Mouse (Mus musculus): ENCODE results near the gene Slc30a10.

Slc30a10 gene

DNA sequence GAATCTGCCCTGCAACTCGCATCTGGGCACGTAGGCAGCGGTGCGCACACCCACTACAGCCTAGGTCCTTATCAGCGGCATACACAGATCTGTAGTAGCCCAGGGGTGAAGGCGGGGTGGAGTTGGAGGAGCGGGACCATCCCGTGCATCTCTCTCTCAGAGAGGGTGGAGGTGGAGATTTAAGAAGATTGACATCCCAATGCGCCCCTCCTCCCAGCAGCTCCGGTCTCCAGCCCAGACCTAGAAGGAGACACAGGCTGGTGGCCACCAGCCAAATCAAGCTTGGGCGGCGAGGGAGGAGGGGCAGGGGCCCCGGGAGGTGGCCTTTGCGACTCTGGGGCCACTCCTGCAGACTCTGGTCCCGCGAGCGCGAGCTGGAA, at the start of gene Slc30a10:
Gene Slc30a10, plus strand, starts transcription at position 274 of the 380 bp plus-strand sequence.
- DNase-seq = peak; percentile 6

DNA sequence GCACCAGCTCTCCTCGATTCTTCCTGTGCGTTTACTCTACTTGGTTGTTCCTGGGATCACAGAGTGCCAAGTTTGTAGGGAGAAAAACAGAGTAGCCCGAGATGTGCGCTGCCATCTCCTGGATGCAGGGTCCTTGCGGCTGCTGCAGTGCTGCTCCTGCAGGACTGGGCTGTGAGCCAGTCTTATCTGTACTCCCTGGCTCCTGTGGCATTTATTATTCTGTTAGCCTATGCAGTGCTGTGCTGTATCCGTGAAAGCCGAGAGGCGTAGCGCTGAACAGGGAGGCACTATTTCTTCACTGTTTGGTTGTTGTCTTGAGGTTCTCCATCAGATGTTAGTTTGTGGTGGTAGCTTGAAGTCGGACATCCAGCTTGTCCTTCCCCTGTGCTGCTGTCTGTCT, 48.7 kb upstream of the Slc30a10 start:
- DNase-seq = no peak

DNA sequence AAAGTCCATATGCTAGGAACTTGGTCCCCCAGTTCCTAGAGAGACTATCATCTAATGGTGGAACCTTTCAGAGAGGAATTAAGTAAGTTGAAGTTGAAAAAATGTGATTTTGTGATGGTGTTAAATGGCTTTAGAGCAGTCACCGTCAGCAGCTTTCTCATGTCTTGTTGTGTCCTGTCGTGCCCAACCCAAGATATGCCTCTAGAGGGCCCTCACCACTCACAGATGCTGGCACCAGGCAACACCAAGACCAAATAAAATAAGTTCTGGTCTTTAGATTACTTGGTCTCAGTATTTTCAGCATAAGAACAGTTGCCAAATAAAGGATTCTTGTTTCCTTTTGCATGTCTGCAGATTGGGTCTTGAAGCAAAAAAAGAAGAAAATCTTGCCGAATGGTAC, 44.8 kb upstream of the Slc30a10 start:
- no peak for DNase-seq

DNA sequence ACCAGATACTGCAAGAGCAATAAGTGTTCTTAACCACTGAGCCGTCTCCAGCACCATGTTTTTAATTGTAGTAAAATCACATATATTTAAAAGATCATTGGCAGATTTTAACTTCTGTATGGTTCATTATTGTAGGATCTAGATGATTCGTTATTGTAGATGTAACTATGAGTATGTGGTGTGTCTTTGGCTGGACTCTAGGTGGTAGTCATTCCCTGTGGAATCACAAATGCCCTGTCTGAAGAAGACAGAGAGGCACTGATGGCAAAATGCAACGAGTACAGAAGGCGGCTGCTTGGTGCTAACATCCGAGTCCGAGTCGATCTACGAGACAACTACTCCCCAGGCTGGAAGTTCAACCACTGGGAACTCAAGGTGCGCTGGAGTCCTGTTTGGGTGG, 36.6 kb upstream of the Slc30a10 start:
- no peak for DNase-seq

- no peak for DNase-seq
Observed at GRCm38 (mm10) chr1:185419805-185420204, 34.8 kb upstream of the Slc30a10 start.

GRCm38 (mm10) chr1:185420776-185421175, 33.9 kb upstream of the Slc30a10 start:
- no peak for DNase-seq

DNA sequence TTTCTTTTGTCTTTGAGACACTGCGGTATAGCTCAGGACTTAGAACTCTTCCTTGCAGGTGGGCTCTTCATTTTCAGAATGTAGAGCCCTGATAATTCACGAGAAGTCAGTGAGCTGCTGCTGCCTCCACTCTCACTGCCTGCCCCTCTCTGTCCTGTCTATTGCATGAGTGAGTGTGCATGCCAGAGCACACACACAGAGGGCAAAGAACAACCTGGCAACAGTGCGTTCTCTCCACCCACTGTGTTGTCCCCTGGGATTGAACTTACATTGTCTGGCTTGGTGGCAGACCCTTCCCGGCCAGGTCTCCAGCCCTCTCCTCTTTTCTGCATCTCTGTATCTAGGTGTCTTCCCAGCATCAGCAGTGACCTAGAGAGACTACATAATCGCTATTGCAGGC, 28.1 kb upstream of the Slc30a10 start:
- no peak for DNase-seq

GRCm38 (mm10) chr1:185430488-185430887, 24.2 kb upstream of the Slc30a10 start:
- DNase-seq = no peak

GRCm38 (mm10) chr1:185431245-185431997, 23.2 kb upstream of the Slc30a10 start:
- no peak for DNase-seq

- no peak for DNase-seq
Observed at GRCm38 (mm10) chr1:185431998-185432317, 22.7 kb upstream of the Slc30a10 start.

DNA sequence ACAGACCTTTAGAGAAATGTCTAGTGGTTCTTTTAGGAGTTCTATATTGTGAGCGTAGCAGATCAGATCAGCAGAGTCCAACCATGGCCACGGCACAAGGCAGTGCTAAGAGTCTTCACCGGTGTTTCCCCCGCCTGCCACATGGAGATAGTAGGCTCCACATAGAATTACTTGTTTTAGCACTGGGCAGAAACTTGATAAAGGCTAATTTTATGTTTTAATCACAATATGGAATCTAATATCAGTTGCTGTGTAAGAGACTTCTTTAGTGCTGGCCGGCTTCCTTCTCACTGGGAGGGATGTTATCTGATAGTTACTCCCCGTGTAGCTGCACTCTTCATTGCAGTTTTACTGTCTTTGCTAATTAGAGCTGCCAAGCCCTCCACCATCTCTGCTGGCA, 21.5 kb upstream of the Slc30a10 start:
- DNase-seq = no peak

GRCm38 (mm10) chr1:185438841-185439580, 15.6 kb upstream of the Slc30a10 start:
- DNase-seq = no peak

GRCm38 (mm10) chr1:185441703-185442472, 12.8 kb upstream of the Slc30a10 start:
- no peak for DNase-seq

DNA sequence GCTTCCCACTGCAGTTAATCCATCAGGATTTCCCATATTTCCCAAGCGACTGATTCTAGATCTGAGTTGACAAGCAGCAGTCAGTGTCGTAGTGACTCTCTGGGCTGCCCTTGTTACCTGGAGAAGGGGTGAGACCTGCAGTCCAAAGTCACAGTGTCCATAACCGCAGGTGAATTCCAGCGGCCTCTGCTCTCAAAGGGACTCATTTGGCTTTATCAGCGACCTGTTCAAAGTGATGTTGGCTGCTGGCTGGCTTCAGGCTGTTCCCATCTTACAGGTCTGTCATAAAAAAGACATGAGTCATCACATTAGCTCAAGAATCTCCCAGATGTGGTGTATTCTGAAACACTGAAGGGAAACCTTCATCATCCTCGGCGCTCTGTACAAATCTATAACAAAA, 5.7 kb upstream of the Slc30a10 start:
- no peak for DNase-seq

DNA sequence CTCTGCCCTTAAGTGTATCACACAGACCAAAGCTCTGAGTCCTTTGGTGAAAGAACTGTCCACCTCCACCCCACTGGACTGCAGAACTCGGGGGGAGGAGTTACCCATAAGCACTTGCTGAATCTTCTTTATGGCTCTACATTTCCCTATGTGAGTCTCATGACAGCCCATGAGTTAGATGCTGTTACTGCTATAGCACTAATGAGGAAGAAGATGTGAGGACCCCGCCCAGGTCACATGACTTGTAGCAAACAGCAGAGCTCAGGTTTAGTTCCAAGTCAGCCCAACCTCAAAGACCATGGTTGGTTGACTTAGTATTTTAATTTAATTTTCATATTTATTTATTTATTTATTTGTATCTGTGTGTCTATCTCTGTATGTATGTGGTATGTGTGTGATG, 4.9 kb upstream of the Slc30a10 start:
- no peak for DNase-seq

DNA sequence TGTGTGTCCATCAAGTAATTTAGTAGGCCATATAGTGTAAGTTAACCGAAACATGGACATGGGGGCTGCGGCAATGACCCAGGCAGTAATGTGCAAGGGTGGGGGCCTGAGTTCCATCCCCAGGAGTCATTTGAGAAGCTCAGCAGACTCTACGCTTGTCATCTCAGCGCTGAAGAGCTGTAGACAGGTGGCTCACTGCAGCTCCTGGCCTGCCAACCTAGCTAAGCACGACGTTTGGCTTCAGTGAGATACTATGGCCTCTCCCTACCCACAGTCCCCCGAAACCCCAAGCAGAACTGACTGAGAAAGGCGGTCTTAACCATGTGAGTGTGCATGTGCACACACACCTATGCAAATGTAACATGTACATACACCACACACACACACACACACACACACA, 3.6 kb upstream of the Slc30a10 start:
- no peak for DNase-seq

DNA sequence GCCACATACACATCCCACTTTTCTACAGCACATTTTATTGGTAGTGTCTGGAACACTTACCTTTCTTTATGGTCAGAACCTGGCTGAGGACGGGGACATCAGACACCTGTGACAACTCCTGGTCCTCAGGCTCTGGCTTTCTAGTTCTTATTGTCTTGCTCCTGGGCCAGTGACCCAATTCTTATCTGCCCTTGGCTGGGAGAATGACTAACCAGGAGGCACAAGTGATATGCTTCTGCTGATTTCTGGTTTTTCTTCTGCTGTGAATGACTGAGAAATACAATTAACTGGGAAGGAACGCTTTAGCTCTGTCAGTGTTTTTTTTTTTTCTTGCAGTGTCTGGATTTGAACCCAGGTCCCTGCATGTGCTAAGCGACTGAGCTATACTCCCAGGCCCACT, 3.2 kb upstream of the Slc30a10 start:
- no peak for DNase-seq

- DNase-seq = no peak
Observed at GRCm38 (mm10) chr1:185452461-185452860, 2.2 kb upstream of the Slc30a10 start.

- DNase-seq = no peak
Observed at GRCm38 (mm10) chr1:185454144-185454543, 504 bp upstream of the Slc30a10 start.

GRCm38 (mm10) chr1:185454955-185455701, 480 bp downstream of the Slc30a10 start:
- peak; percentile 17 for DNase-seq

DNA sequence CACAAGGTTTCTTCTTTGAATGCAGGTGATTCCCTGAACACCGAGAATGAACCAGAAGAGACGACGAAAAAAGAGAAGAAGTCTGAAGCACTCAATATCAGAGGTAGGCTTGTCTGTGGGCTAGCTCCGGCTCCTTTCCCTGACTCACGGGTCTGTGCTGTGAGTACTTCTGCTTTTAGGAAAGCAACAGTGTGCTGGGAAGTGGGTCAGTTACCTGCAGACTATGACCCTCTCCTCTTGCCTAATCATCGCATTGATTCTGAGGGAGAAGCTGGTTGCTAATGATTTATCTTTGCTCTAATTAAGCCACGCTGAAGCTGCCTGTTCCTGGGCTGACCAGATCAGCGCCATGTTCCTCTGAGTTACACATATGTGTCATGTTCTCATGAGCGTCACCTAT, 1.7 kb downstream of the Slc30a10 start:
- no peak for DNase-seq

- DNase-seq = no peak
Observed at GRCm38 (mm10) chr1:185460096-185460495, 5.4 kb downstream of the Slc30a10 start.

GRCm38 (mm10) chr1:185462889-185463288, 8.2 kb downstream of the Slc30a10 start:
- DNase-seq = no peak
